Mouse (Mus musculus) monocyte, adult 59 days (primary cell): ENCODE measurements around the gene Atp6v0d1. TPM values are rescaled to one million over a fixed set of nuclear protein-coding genes. Genes with fewer than 3 reads are reported as not detected.

Experiments
- total RNA-seq, 2 experiments: library from RNA; stranded (reverse); gene quantifications; one replicate each; pipeline ENCODE4 v1.2.4; 2023

The Atp6v0d1 gene
- total RNA-seq, result 100 to 1,000 TPM; 135 to 142 TPM

GRCm38 (mm10) chr8:105565952-105566702, at the start of gene Atp6v0d1:
Gene Atp6v0d1 (minus strand): TSS chr8:105566047.

DNA sequence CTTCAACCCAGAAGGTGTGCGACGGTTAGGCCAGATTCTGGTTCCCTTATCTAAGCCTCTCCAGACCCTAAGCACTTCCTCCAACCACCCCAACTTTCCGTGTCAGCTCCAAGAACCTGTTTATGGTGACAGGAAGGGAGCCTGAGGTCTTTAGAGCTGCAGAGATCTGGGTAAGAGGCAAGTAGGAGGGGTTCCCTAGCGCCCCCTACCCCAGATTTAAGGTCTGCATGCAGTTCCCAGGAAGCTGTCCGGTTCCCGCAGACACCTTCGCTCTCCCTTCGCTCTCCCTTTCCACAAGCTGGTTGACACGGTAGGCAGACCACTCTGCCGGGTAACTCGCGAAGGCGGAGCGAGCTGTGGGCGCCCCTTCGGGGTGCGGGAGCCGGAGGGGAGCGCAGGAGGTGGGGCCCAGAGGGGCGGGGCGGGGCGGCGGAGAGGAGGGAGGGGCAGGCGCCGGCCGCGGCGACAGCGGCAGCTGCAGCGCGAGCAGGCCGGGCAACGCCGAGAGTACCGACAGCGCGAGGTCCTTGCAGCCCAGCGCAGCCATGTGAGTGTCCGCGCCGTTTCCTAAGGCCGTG, 39.0 kb upstream of the Atp6v0d1 start, which contains the start of gene Ripor1:
Gene Ripor1, plus strand, starts transcription at position 452 of the 578 bp plus-strand sequence.

DNA sequence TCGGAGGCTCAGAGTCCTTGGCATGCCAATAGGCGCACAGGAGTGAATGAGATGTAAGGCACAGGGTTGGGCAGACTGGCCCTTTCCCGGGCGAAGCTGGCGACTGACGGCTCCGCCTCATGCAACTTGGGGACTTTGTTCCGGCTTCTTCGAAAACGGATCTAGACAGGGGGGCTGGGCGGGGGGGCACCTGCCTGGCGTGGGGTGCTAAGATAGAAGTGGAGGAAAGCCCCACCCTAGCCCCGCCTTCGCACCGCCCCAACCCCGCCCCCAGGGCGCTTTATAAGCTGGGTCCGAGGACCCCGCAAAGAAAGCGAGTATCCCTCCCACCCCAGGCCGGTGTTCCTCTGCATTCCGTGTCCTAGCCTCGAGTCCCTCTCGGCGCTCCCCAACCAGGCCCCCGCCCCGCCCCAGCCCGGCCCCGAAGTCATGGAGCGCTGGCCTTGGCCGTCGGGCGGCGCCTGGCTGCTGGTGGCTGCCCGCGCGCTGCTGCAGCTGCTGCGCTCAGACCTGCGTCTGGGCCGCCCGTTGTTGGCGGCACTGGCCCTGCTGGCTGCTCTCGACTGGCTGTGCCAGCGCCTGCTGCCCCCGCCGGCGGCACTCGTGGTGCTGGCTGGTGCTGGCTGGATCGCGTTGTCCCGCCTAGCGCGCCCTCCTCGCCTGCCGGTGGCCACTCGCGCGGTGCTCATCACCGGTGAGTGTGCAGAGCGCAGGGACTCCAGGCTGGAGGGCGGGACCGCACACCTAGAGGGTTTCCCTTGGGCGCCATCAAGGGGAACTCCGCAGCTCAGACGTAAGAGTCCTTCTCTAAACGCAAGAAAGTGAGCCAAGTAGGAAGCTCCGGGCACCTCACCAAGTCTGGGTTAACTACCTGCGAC, 47.2 kb downstream of the Atp6v0d1 start, which contains the start of gene Hsd11b2:
Gene Hsd11b2, plus strand, starts transcription at position 320 of the 878 bp plus-strand sequence.

GRCm38 (mm10) chr8:105496439-105497180, 69.2 kb downstream of the Atp6v0d1 start, which contains the start of gene Zdhhc1:
Gene Zdhhc1 (minus strand): TSS chr8:105496902.

Other genes with a start within 250 kb of the Atp6v0d1 start
- gene Lrrc29, start 239.8 kb downstream of the Atp6v0d1 start, total RNA-seq, result 1 to 10 TPM; 3.6 to 4.0 TPM
- gene Tmem208, start 239.7 kb downstream of the Atp6v0d1 start, total RNA-seq, result 10 to 100 TPM; 37.7 to 41.4 TPM
- 100 to 1,000 TPM in 1 of 2 experiments, 10 to 100 TPM in 1; 97.1 to 105 TPM for gene Fhod1, start 218.1 kb downstream of the Atp6v0d1 start, total RNA-seq
- 1 to 10 TPM; 1.4 to 2.1 TPM for gene Slc9a5, start 217.2 kb downstream of the Atp6v0d1 start, total RNA-seq
- gene Plekhg4, start 192.8 kb downstream of the Atp6v0d1 start, total RNA-seq, result under 1 TPM; 0.49 to 0.50 TPM
- gene Kctd19, start 152.5 kb downstream of the Atp6v0d1 start, total RNA-seq, result 1 to 10 TPM; 1.3 to 1.7 TPM
- not detected for gene Lrrc36, start 152.5 kb downstream of the Atp6v0d1 start, total RNA-seq
- gene Tppp3, start 94.5 kb downstream of the Atp6v0d1 start, total RNA-seq, result 100 to 1,000 TPM; 330 to 336 TPM
- gene Zdhhc1, start 69.1 kb downstream of the Atp6v0d1 start, total RNA-seq, result 1 to 10 TPM; 7.5 to 7.6 TPM
- gene Hsd11b2, start 47.3 kb downstream of the Atp6v0d1 start, total RNA-seq, result not detected
- gene Ripor1, start 39.2 kb upstream of the Atp6v0d1 start, total RNA-seq, result 10 to 100 TPM; 19.8 to 19.9 TPM
- 10 to 100 TPM; 81.5 to 87.2 TPM for gene Ctcf, start 70.5 kb upstream of the Atp6v0d1 start, total RNA-seq
- not detected for gene Agrp, start 71.3 kb upstream of the Atp6v0d1 start, total RNA-seq
- gene Carmil2, start 120.2 kb upstream of the Atp6v0d1 start, total RNA-seq, result 1 to 10 TPM; 1.2 to 1.7 TPM
- 10 to 100 TPM; 27.7 to 32.9 TPM for gene Acd, start 135.1 kb upstream of the Atp6v0d1 start, total RNA-seq
- gene Pard6a, start 135.1 kb upstream of the Atp6v0d1 start, total RNA-seq, result 1 to 10 TPM; 8.5 to 9.9 TPM
- gene 4933405L10Rik, start 141.6 kb upstream of the Atp6v0d1 start, total RNA-seq, result not detected
- 1 to 10 TPM in 1 of 2 experiments, under 1 TPM in 1; 0.73 to 1.9 TPM for gene Enkd1, start 142.2 kb upstream of the Atp6v0d1 start, total RNA-seq
- gene Gfod2, start 192.6 kb upstream of the Atp6v0d1 start, total RNA-seq, result 1 to 10 TPM in 1 of 2 experiments, under 1 TPM in 1; 0.76 to 1.1 TPM